Mouse (Mus musculus): ENCODE results near the gene Hoxa2. TPM values are rescaled to one million over a fixed set of nuclear protein-coding genes. Genes with fewer than 3 reads are reported as not detected.

Gene Hoxa2
- total and polyA plus RNA-seq, 3 experiments = not detected

DNA sequence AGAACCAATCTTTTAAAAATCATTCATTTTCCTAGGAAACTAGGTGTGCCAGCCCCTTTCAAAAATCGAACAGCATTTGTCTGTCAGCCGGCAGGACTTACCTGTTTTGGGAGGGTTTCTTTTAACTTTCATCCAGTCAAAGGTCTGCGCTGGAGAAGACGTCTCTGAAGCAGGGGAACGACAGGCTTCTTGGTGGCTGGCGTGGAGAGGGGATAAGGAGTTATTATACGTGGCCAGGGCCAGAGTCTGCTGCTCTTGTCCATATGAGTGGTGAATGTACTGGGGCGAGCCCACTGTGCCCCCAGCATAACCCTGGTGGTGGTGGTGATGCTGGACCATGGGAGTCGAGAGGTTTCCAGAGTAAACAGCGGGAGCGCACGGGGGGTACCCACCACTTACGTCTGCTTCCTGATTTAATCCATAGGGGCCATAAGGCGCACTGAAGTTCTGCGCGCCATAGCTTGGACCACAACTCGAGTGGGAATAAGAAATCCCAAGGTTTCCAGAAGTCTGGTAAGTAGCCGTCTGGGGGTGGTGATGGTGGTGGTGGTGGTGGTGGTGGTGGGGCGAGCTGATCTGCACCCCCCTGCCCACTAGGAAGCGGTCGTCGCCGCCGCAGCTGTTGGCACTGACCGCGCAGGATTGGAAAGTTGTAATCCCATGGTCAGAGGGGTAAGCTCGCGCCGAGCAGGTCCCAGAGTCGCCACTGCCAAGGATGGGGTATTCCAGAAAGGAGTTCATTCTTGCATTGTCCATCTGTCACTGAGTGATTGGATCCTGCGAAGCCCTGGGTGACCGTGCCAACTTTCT lies 7.0 kb downstream of the Hoxa2 start:
- no peaks in the 10 kb centered on the region for H3K9me3 ChIP-seq (replicated peaks; ENCODE audit: insufficient read depth, low read length)
- H3K4me1 ChIP-seq (ENCODE audit: control insufficient read depth in 1 of 2, insufficient read depth in 2 of 2, low read length in 2 of 2) = no peaks in the 10 kb centered on the region
- H3K27me3 ChIP-seq (ENCODE audit: control insufficient read depth in 1 of 2, insufficient read depth in 2 of 2, low read length in 2 of 2) = peaks cover 0 to 4% of the 10 kb centered on the region in 2 experiments; a peak in 2 of 4 replicates
- TF ChIP-seq JUND (IDR thresholded peaks at IDR 0.05; ENCODE audit: low read depth, low read length) = no peak
- no peak for TF ChIP-seq MXI1 (IDR thresholded peaks at IDR 0.05; ENCODE audit: low read depth, low read length)
- no peak for TF ChIP-seq NELFE (IDR thresholded peaks at IDR 0.05; ENCODE audit: low read depth, low read length)
- TF ChIP-seq MEF2A (IDR thresholded peaks at IDR 0.05; ENCODE audit: extremely low read depth, insufficient replicate concordance, low read depth, low read length, poor library complexity, severe bottlenecking) = no peak
- no peak for TF ChIP-seq TBP (IDR thresholded peaks at IDR 0.05; ENCODE audit: low read depth, low read length)
- TF ChIP-seq CHD1 (IDR thresholded peaks at IDR 0.05; ENCODE audit: low read depth, low read length) = no peak
- TF ChIP-seq TCF12 (IDR thresholded peaks at IDR 0.05; ENCODE audit: low read depth, low read length) = no peak
- no peak for TF ChIP-seq NRF1 (IDR thresholded peaks at IDR 0.05; ENCODE audit: insufficient read depth, low read depth, low read length, poor library complexity, severe bottlenecking)
- no peak for TF ChIP-seq ZMIZ1 (IDR thresholded peaks at IDR 0.05; ENCODE audit: low read depth, low read length)
- TF ChIP-seq E2F4 (IDR thresholded peaks at IDR 0.05; ENCODE audit: borderline replicate concordance, low read depth, low read length) = no peak
- H3K4me3 ChIP-seq (ENCODE audit: control insufficient read depth in 1 of 2, insufficient read depth in 1 of 2, low read depth in 2 of 2, low read length in 2 of 2) = no peak overlapping the region
- no peaks in the 10 kb centered on the region for H3K36me3 ChIP-seq (ENCODE audit: control insufficient read depth in 1 of 2, insufficient read depth in 2 of 2, low read length in 2 of 2)
- H3K79me2 ChIP-seq (ENCODE audit: control insufficient read depth, insufficient read depth, low read length, poor library complexity) = no peaks in the 10 kb centered on the region
- H3K27ac ChIP-seq (ENCODE audit: control insufficient read depth, low read depth, low read length) = no peak overlapping the region
- no peak for DNase-seq (ENCODE audit: low read depth, low spot score)
- no peak overlapping the region for H3K9ac ChIP-seq (ENCODE audit: control insufficient read depth, low read depth, low read length, poor library complexity, severe bottlenecking)

DNA sequence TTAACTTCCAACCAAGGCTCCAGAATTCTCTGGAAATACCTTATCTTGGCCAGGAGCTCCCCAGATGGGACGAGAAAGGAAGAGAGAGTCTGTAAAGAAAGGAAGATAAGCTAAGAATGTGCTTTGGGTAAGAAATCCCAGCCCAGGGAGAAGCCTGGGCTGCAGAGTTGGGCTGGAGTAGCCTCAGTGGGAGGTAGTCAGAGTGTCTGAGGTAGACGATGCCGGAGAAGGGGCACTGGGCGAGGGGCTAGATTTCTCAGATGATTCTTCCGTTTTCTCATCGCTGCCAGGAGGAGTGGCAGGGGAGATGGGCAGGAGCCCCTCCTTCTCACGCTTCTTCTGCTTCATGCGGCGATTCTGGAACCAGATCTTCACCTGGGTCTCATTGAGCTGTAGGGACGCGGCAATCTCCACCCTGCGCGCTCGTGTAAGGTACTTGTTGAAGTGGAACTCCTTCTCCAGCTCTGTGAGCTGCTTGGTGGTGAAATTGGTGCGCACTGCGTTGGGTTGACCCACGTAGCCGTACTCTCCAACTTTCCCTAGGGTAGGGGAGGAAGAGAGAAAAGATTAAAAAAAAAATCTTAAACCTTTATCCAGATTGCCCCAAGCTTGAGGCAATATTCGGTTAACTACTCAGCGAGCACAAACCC lies 8.0 kb downstream of the Hoxa2 start:
- Histone ChIP-seq H3K27me3 (ENCODE audit: control insufficient read depth in 1 of 2, insufficient read depth in 2 of 2, low read length in 2 of 2) (peaks cover 0 to 4% of the 10 kb centered on the region in 2 experiments; a peak in 2 of 4 replicates), H3K27ac (ENCODE audit: control insufficient read depth, low read depth, low read length) (no peak overlapping the region), H3K9ac (ENCODE audit: control insufficient read depth, low read depth, low read length, poor library complexity, severe bottlenecking) (no peak overlapping the region), H3K9me3 (replicated peaks; ENCODE audit: insufficient read depth, low read length) (no peaks in the 10 kb centered on the region), H3K4me1 (ENCODE audit: control insufficient read depth in 1 of 2, insufficient read depth in 2 of 2, low read length in 2 of 2) (no peaks in the 10 kb centered on the region), H3K36me3 (ENCODE audit: control insufficient read depth in 1 of 2, insufficient read depth in 2 of 2, low read length in 2 of 2) (no peaks in the 10 kb centered on the region), H3K4me3 (ENCODE audit: control insufficient read depth in 1 of 2, insufficient read depth in 1 of 2, low read depth in 2 of 2, low read length in 2 of 2) (no peak overlapping the region), H3K79me2 (ENCODE audit: control insufficient read depth, insufficient read depth, low read length, poor library complexity) (no peaks in the 10 kb centered on the region)
- TF ChIP-seq MAFK (IDR thresholded peaks at IDR 0.05; ENCODE audit: borderline replicate concordance, low read depth, low read length) = no peak
- TF ChIP-seq JUND (IDR thresholded peaks at IDR 0.05; ENCODE audit: low read depth, low read length) = no peak
- TF ChIP-seq KAT2A (conservative IDR thresholded peaks at IDR 0.05; ENCODE audit: low read depth, low read length) = no peak
- no peak for TF ChIP-seq MAX (IDR thresholded peaks at IDR 0.05; ENCODE audit: low read length)
- TF ChIP-seq MXI1 (IDR thresholded peaks at IDR 0.05; ENCODE audit: low read depth, low read length) = no peak
- TF ChIP-seq RCOR1 (IDR thresholded peaks at IDR 0.05; ENCODE audit: low read depth, low read length) = no peak
- no peak for TF ChIP-seq HCFC1 (IDR thresholded peaks at IDR 0.05; ENCODE audit: low read depth, low read length)
- no peak for TF ChIP-seq ZMIZ1 (IDR thresholded peaks at IDR 0.05; ENCODE audit: low read depth, low read length)
- no peak for TF ChIP-seq CHD2 (IDR thresholded peaks at IDR 0.05; ENCODE audit: low read length)
- TF ChIP-seq TCF12 (IDR thresholded peaks at IDR 0.05; ENCODE audit: low read depth, low read length) = no peak
- no peak for TF ChIP-seq CHD1 (IDR thresholded peaks at IDR 0.05; ENCODE audit: low read depth, low read length)
- no peak for TF ChIP-seq USF1 (IDR thresholded peaks at IDR 0.05; ENCODE audit: low read depth, low read length)
- no peak for TF ChIP-seq MYB (IDR thresholded peaks at IDR 0.05; ENCODE audit: low read depth, low read length)
- TF ChIP-seq NELFE (IDR thresholded peaks at IDR 0.05; ENCODE audit: low read depth, low read length) = no peak
- no peak for TF ChIP-seq GABPA (IDR thresholded peaks at IDR 0.05; ENCODE audit: low read depth, low read length)
- no peak for TF ChIP-seq MAZ (IDR thresholded peaks at IDR 0.05; ENCODE audit: low read depth, low read length)
- DNase-seq (ENCODE audit: low read depth, low spot score) = no peak

Data from MEL (cell line).